Mouse (Mus musculus) inflammation-experienced regulatory T-cells, adult 16 weeks (primary cell): ENCODE measurements around the gene Sdhaf2. TPM values are rescaled to one million over a fixed set of nuclear protein-coding genes. Genes with fewer than 3 reads are reported as not detected.

ENCODE experiments used
- polyA plus RNA-seq: library from polyadenylated mRNA; unstranded; fragments of 100-300 nt; shearing (Covaris generic); gene quantifications from one replicate; pipeline ENCODE4 v1.2.1, GENCODE M21; 2017

Sdhaf2 gene
- 94.9 TPM for polyA plus RNA-seq

DNA sequence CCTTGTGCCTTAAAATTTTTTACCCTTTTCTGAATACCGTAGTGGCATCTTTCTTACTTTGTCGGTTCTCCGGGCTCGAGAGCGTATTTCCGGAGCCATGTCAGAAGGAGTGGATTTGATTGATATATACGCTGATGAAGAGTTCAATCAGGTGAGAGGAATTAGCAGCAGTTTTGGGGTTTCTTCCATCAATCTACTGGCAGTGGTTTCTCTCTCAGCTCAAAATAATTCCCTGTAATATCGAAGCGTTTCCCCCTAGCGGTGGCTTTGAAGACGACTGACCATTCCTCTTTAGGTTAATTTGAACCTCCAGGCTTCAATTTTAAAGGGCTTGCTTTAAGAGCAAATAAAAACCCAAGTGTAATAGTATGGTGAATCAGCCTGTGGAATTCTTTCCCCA lies at the start of gene Sdhaf2:
TSS of gene Sdhaf2 (minus strand) at position 233 of the 400 bp plus-strand sequence.

DNA sequence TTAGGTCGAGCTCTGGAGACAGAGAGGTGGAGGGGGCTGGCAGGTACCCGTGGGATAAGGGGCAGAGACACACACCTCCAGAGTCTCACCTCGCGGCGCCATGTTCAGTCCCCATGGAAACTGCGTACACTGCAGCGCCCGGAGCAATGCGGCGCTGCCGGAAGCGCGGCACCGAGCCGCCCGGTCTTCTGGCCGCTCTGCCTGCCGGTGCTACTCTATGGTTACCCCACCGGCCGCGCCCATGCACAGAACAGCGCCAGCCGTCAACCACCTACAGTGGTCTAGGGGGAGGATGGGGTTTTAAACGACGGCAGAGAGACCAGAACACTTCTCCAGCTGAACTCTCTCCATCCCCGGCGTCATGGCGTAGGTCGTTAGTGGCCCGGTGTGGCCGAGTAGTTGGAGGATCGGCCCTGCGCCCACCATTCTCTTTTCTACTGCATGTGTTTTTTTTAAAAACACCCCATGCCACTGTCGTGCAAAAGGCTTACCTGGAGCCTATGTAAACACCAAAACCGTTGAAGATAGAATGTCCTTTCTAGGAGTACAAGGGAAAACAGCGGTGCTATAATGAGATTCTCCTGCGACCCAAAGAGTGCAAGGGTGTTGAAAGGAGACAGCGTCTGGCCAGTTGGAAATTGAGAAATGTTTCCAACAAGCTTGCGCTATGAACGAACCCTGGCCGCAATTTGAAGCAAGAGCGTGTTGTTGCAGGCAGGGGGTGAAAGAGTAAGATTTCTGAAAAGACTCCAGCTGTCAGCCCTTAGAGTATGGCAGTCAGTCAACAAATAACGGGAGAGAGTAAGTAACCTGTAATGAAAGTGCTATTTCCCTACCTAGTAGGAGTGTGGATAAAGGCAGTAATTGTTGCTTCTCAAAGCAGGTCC lies 29.9 kb upstream of the Sdhaf2 start, which contains the start of gene Tmem216:
TSS of gene Tmem216 (minus strand) at position 615 of the 887 bp plus-strand sequence.

DNA sequence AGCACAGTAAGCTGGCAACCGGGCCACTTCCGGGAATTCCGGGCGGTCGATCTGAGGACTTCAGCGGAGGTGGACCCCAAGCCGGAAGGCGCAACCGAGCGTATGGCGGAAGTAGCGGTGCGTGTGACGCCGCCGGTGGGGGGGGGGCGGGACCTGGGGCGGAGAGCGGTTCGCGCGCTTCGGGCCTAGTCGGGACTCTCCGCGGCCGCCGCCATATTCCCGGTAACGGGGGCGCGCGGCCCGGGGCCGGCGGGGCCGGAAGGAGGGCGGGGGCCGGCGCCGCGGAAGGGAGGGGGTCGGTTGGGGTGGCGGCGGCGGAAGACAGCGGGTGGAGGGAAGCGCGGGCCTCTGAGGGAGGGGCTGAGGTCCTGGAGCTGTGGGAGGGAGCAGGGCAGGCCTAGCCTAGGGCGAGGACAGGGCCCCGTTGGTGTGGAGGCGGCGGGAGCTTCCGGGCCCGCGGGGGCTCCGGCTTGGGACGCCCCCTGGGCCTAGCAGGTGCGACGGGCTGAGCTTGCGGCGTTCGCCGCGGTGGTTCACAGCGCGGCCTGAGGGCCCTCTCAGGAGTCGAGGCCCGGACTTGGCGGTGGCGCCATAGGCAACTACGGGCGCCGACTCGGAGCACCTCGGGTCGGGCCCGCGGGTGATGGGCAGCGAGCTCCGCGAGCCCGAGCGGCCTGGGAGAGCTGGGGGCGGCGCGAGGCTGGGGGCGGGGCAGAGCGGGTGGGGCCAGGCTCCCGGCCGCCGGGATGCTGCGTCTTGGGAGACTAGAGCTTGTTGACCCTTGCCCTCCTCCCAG lies 638 bp downstream of the Sdhaf2 start, which contains the start of gene Cpsf7:
TSS of gene Cpsf7 (plus strand) at position 161 of the 796 bp plus-strand sequence.

DNA sequence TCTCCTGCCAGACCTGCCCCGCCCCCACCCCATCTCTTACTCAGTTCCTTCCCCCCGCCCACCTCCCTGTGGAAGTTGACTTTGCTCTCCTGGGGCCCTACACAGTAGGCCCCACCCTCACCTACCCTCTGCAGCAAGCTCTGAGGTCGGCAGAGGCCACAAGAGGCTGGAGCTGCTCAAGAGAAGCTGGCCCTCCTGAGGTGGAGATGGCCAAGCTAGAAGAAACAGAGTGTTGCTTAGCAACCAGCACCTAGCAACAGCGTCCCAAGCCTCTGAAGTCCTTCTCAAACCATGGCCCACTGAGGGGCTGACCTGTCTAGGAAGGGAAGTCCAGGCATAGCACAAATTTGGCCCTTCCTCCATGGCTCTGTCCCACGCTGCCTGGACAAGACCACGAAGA lies 43.2 kb downstream of the Sdhaf2 start, which contains the start of gene Ppp1r32:
TSS of gene Ppp1r32 (minus strand) at position 226 of the 400 bp plus-strand sequence.

DNA sequence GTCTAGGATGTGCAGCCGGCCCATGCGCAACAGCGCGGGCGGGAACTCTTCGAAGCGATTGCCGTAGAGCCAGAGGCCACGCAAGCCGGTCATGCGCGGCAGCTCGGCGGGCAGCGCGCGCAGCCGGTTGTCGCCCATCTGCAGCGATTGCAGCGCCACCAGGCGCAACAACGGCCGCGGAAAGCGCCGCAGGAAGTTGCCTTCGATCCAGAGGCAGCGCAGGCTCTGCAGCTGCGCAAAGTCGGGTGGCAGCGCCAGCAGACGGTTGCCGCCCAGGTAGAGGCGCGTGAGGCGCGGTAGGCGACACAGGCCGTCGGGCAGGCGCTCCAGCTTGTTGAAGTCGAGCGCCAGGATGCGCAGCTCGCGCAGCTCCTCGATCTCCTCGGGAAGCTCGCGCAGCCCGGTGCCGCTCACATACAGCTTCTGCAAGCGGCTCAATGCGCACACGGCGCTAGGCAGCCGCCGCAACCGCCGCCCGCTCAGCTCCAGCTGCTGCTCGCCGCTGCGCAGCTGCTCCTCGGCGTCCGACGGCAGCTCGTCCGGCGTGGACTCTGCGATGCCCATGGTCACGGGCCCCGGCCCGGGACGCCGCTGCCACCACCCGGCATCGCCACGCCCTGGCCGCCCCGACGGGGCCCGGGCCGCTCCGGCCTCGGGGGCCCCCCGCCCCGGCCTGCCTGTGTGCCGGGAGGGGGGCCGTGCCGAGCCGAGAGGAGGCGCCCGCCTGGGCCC lies 69.0 kb downstream of the Sdhaf2 start, which contains the start of gene Lrrc10b:
TSS of gene Lrrc10b (minus strand) at position 722 of the 732 bp plus-strand sequence.

Other genes with a start within 250 kb of the Sdhaf2 start
- gene Dagla, start 221.3 kb downstream of the Sdhaf2 start, polyA plus RNA-seq: 0.15 TPM
- 0.13 TPM for gene Syt7, start 137.1 kb downstream of the Sdhaf2 start, polyA plus RNA-seq
- not detected for gene Lrrc10b, start 68.7 kb downstream of the Sdhaf2 start, polyA plus RNA-seq
- gene Ppp1r32, start 43.2 kb downstream of the Sdhaf2 start, polyA plus RNA-seq: 0.35 TPM
- 33.6 TPM for gene Cpsf7, start 876 bp downstream of the Sdhaf2 start, polyA plus RNA-seq
- gene Tmem216, start 30.1 kb upstream of the Sdhaf2 start, polyA plus RNA-seq: 12.7 TPM
- 53.0 TPM for gene Cyb561a3, start 51.0 kb upstream of the Sdhaf2 start, polyA plus RNA-seq
- 22.4 TPM for gene Tmem138, start 51.2 kb upstream of the Sdhaf2 start, polyA plus RNA-seq
- 208 TPM for gene Ddb1, start 79.2 kb upstream of the Sdhaf2 start, polyA plus RNA-seq
- 9.0 TPM for gene Tkfc, start 79.5 kb upstream of the Sdhaf2 start, polyA plus RNA-seq
- not detected for gene Vwce, start 108.1 kb upstream of the Sdhaf2 start, polyA plus RNA-seq
- gene Pga5, start 151.9 kb upstream of the Sdhaf2 start, polyA plus RNA-seq: not detected
- 26.3 TPM for gene Vps37c, start 162.6 kb upstream of the Sdhaf2 start, polyA plus RNA-seq
- 569 TPM for gene Cd5, start 212.9 kb upstream of the Sdhaf2 start, polyA plus RNA-seq